Mouse (Mus musculus) effector memory CD4-positive, alpha-beta T cell, adult 5 months (primary cell): ENCODE measurements around the gene Fam98c. TPM values are rescaled to one million over a fixed set of nuclear protein-coding genes. Genes with fewer than 3 reads are reported as not detected.

Experiments used
- polyA plus RNA-seq: library from polyadenylated mRNA; unstranded; fragments of 100-300 nt; shearing (Covaris generic); gene quantifications from one replicate; pipeline ENCODE4 v1.2.1, GENCODE M21; 2017

Fam98c gene
- polyA plus RNA-seq = 50.7 TPM

GRCm38 (mm10) chr7:29155838-29156782 lies at the start of gene Fam98c:
Gene Fam98c, minus strand, starts transcription at chr7:29156234.

GRCm38 (mm10) chr7:29180077-29180853 lies 24.2 kb upstream of the Fam98c start, which contains the start of gene Psmd8:
Gene Psmd8, minus strand, starts transcription at chr7:29180701.

GRCm38 (mm10) chr7:29170066-29170754 lies 14.2 kb upstream of the Fam98c start, which contains the start of the genes Ggn and Spred3:
Gene Ggn, plus strand, starts transcription at chr7:29170210.
Gene Spred3, minus strand, starts transcription at chr7:29170411.

GRCm38 (mm10) chr7:29134693-29135386 lies 21.2 kb downstream of the Fam98c start, which contains the start of gene Rasgrp4:
Gene Rasgrp4, plus strand, starts transcription at chr7:29134851.

GRCm38 (mm10) chr7:29124970-29125369 lies 31.1 kb downstream of the Fam98c start, which contains the start of gene Ryr1:
Gene Ryr1, minus strand, starts transcription at chr7:29125179.

Other genes with a start within 250 kb of the Fam98c start
- 263 TPM for gene Actn4, start 193.9 kb downstream of the Fam98c start, polyA plus RNA-seq
- gene Eif3k, start 174.4 kb downstream of the Fam98c start, polyA plus RNA-seq = 292 TPM
- gene Map4k1, start 174.2 kb downstream of the Fam98c start, polyA plus RNA-seq = 137 TPM
- 1.1 TPM for gene Ryr1, start 31.1 kb downstream of the Fam98c start, polyA plus RNA-seq
- gene Rasgrp4, start 21.4 kb downstream of the Fam98c start, polyA plus RNA-seq = 0.21 TPM
- not detected for gene Ggn, start 14.0 kb upstream of the Fam98c start, polyA plus RNA-seq
- gene Spred3, start 14.2 kb upstream of the Fam98c start, polyA plus RNA-seq = not detected
- 180 TPM for gene Psmd8, start 24.5 kb upstream of the Fam98c start, polyA plus RNA-seq
- gene Catsperg1, start 57.8 kb upstream of the Fam98c start, polyA plus RNA-seq = 0.51 TPM
- gene Kcnk6, start 76.3 kb upstream of the Fam98c start, polyA plus RNA-seq = 1.6 TPM
- gene Yif1b, start 82.1 kb upstream of the Fam98c start, polyA plus RNA-seq = 41.4 TPM
- gene 2200002D01Rik, start 92.2 kb upstream of the Fam98c start, polyA plus RNA-seq = 1.9 TPM
- 139 TPM for gene Spint2, start 125.7 kb upstream of the Fam98c start, polyA plus RNA-seq
- not detected for gene Ppp1r14a, start 133.1 kb upstream of the Fam98c start, polyA plus RNA-seq
- gene Dpf1, start 147.7 kb upstream of the Fam98c start, polyA plus RNA-seq = not detected